Mouse (Mus musculus): ENCODE results near the gene Laptm5. TPM values are rescaled to one million over a fixed set of nuclear protein-coding genes. Genes with fewer than 3 reads are reported as not detected.
A peak's percentile ranks its signal among the peaks of the same experiment; 100 is the strongest.

Gene Laptm5
- polyA plus RNA-seq, 1 experiment, result 436 TPM

DNA sequence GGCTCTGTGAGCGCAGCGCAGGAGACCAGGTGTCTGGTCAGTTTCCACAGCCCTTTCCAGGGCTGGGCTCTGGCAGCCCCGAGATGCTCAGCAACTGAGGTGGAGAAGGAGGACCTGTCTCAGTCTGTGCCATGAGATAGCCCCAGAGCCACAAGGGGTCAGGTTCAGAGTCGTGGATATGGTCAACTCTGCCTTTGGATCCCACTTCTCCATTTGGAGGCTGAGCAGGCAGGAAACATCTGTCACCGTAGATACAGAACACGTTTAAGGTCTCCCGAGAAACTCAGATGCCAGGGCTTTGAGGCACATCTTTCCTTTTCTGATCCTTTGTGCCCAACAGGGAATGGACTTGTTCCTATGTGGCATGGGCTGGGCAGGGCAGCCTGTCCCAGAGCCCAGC lies 31.9 kb downstream of the Laptm5 start:
- 34% methylated on average over 7 of the region's 7 CpGs for WGBS
- Histone ChIP-seq H3K4me1 (ENCODE audit: control insufficient read depth, insufficient read depth, low read length) (no peaks in the 10 kb centered on the region; the same call in 1 of the 2 replicates), H3K4me3 (replicated peaks; ENCODE audit: control insufficient read depth, low read depth, low read length) (no peak overlapping the region), H3K27ac (ENCODE audit: control insufficient read depth, insufficient read depth, low read depth, low read length, poor library complexity) (no peak overlapping the region)
- TF ChIP-seq POLR2A (IDR thresholded peaks at IDR 0.05; ENCODE audit: borderline replicate concordance, control insufficient read depth, low read depth, low read length), result no peak
- TF ChIP-seq CTCF (IDR thresholded peaks at IDR 0.05; ENCODE audit: control insufficient read depth, insufficient read depth, low read length), result no peak

DNA sequence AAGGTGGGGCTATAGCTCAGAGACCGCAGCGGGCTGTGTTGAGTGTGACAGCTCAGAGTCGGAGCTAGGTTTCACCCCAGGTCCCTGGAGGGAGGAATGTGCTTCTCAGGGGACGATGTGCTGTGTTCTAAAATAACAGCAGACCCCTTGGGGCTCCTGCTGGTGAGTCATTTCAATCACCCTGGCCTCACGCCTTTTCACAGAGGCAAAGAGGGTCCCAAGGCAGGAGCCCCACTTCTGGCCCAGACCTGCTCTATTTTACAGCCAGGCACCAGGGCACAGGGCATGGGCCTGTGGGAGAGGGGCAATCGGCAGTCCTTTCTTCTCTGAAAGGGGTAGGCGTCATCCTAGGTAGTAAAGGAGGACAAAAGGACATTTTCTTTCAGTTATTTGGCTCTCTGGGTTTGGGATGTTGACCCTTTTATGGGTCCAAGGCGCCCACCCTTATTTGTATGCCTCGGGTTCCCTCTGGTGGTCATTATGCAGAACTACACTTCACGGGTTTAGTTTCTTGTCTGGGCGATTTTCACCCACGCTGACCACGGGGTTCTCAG lies 34.2 kb downstream of the Laptm5 start:
- H3K27ac ChIP-seq (ENCODE audit: control insufficient read depth, insufficient read depth, low read depth, low read length, poor library complexity), result no peak overlapping the region
- H3K4me3 ChIP-seq (replicated peaks; ENCODE audit: control insufficient read depth, low read depth, low read length), result no peak overlapping the region
- WGBS, result 28% methylated on average over 13 of the region's 13 CpGs
- H3K4me1 ChIP-seq (ENCODE audit: control insufficient read depth, insufficient read depth, low read length), result no peaks in the 10 kb centered on the region; the same call in 1 of the 2 replicates
- TF ChIP-seq CTCF (IDR thresholded peaks at IDR 0.05; ENCODE audit: control insufficient read depth, insufficient read depth, low read length) (peak; percentile 60), POLR2A (IDR thresholded peaks at IDR 0.05; ENCODE audit: borderline replicate concordance, control insufficient read depth, low read depth, low read length) (no peak)

DNA sequence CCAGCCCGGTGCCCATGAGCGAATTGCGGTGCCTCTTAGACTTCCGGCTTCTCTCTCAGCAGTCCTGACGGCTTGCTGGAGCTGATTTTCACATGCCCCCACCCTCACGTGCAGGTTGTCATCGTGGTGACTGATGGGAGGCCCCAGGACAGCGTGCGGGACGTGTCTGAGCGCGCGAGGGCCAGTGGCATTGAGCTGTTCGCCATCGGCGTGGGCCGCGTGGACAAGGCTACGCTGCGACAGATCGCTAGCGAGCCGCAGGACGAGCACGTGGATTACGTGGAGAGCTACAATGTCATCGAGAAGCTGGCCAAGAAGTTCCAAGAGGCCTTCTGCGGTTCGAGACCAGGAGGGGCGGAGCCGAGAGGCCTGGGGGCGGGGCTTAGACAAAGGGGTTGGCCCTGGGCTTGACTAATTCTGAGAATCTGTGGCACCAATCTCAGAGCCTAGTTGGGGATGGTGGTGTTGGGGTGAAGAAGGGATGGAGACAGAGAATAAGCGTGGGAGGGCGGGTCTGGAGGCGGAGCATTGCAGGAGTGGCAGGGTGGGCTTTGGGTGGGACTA lies 37.0 kb downstream of the Laptm5 start:
- TF ChIP-seq CTCF (IDR thresholded peaks at IDR 0.05; ENCODE audit: control insufficient read depth, insufficient read depth, low read length) (no peak), POLR2A (IDR thresholded peaks at IDR 0.05; ENCODE audit: borderline replicate concordance, control insufficient read depth, low read depth, low read length) (no peak)
- WGBS, result 77% methylated on average over 35 of the region's 35 CpGs
- Histone ChIP-seq H3K4me3 (replicated peaks; ENCODE audit: control insufficient read depth, low read depth, low read length) (no peak overlapping the region), H3K27ac (ENCODE audit: control insufficient read depth, insufficient read depth, low read depth, low read length, poor library complexity) (no peak overlapping the region), H3K4me1 (ENCODE audit: control insufficient read depth, insufficient read depth, low read length) (no peaks in the 10 kb centered on the region; the same call in 1 of the 2 replicates)

DNA sequence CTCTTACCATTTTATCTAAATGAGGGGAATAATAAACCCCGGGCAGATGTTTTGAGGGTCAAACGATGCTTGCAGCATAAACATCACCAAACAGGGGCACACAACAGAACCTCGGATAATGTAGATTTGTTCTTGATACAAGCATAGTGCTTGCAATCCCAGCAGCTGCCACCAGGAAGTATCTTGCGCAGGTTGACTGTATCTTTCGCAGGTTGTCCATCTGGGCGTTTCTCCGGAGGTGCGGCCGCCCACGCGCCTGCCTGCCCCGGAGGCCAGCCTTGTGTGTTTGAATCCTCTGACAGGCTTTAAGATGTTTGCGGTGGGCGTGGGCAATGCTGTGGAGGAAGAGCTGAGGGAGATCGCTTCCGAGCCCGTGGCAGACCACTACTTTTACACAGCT lies 39.6 kb downstream of the Laptm5 start:
- WGBS, result 19% methylated on average over 17 of the region's 17 CpGs
- Histone ChIP-seq H3K4me1 (ENCODE audit: control insufficient read depth, insufficient read depth, low read length) (no peaks in the 10 kb centered on the region; the same call in 1 of the 2 replicates), H3K4me3 (replicated peaks; ENCODE audit: control insufficient read depth, low read depth, low read length) (no peak overlapping the region), H3K27ac (ENCODE audit: control insufficient read depth, insufficient read depth, low read depth, low read length, poor library complexity) (no peak overlapping the region)
- TF ChIP-seq CTCF (IDR thresholded peaks at IDR 0.05; ENCODE audit: control insufficient read depth, insufficient read depth, low read length) (no peak), POLR2A (IDR thresholded peaks at IDR 0.05; ENCODE audit: borderline replicate concordance, control insufficient read depth, low read depth, low read length) (no peak)

DNA sequence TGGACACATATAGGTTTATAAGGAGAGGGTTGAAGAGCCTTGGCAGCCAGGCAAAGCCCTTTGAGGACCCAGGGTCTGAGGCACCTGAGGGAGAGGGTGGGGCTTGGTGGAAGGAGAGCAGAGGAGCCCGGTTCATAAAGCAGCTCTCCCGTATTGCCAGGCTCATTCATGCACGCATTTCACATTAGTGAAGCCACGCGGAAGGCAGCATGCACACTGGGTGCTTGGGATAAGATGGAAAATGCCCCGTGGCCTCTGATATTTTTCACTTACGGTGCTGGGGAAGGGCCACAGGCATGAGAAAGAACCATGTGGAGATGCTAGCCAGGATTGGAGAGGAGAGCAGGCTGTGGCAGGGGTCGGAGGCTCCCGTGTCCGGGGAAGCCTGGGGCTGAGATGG lies 44.2 kb downstream of the Laptm5 start:
- TF ChIP-seq POLR2A (IDR thresholded peaks at IDR 0.05; ENCODE audit: borderline replicate concordance, control insufficient read depth, low read depth, low read length), result no peak
- no peak for TF ChIP-seq CTCF (IDR thresholded peaks at IDR 0.05; ENCODE audit: control insufficient read depth, insufficient read depth, low read length)
- Histone ChIP-seq H3K4me1 (ENCODE audit: control insufficient read depth, insufficient read depth, low read length) (no peaks in the 10 kb centered on the region), H3K4me3 (replicated peaks; ENCODE audit: control insufficient read depth, low read depth, low read length) (no peak overlapping the region), H3K27ac (ENCODE audit: control insufficient read depth, insufficient read depth, low read depth, low read length, poor library complexity) (no peak overlapping the region; the same call in 1 of the 2 replicates)
- WGBS, result 83% methylated on average over 10 of the region's 10 CpGs

DNA sequence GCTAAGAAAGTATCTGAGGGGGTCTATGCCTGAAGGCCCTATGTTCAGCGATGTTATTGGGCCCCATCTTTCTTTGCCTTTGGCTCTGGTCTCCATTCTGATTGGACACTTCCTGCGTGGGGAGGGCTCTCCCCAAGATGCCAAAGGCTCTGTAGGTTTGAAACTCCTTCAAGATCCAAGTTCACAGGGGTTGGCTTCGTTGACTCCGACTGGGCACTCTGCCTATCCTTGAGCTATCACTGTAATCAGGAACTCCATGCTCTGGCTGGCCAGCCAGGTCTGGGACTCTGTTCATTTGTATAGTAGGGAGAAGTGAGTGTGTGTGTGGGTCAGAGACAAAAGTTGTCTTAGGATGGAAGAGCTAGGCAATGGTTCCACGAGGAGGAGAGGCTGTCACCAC lies 45.9 kb downstream of the Laptm5 start:
- 62% methylated on average over 5 of the region's 5 CpGs for WGBS
- H3K4me1 ChIP-seq (ENCODE audit: control insufficient read depth, insufficient read depth, low read length), result no peaks in the 10 kb centered on the region
- no peak overlapping the region for H3K4me3 ChIP-seq (replicated peaks; ENCODE audit: control insufficient read depth, low read depth, low read length)
- H3K27ac ChIP-seq (ENCODE audit: control insufficient read depth, insufficient read depth, low read depth, low read length, poor library complexity), result no peak overlapping the region
- TF ChIP-seq CTCF (IDR thresholded peaks at IDR 0.05; ENCODE audit: control insufficient read depth, insufficient read depth, low read length), result no peak
- no peak for TF ChIP-seq POLR2A (IDR thresholded peaks at IDR 0.05; ENCODE audit: borderline replicate concordance, control insufficient read depth, low read depth, low read length)

DNA sequence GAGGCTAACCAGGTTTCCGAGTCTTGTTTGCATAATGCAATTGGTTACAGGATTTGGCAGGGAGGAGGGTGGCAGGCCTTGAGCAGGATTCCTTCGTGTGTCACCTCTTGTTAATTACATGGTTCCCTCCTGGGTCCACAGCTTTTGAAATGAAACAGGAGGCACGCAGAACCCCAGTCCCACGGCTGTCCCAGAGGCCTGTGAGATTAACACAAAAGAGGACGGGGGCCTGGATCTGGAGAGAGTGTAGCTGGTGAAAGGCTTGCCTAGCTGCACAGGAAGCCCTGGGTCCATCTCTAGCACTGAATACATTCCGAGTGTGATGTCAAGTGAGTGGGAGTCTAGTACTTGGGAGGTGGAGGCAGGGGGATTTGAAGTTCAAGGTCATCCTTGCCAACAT lies 46.8 kb downstream of the Laptm5 start:
- Histone ChIP-seq H3K27ac (ENCODE audit: control insufficient read depth, insufficient read depth, low read depth, low read length, poor library complexity) (no peak overlapping the region), H3K4me3 (replicated peaks; ENCODE audit: control insufficient read depth, low read depth, low read length) (no peak overlapping the region), H3K4me1 (ENCODE audit: control insufficient read depth, insufficient read depth, low read length) (no peaks in the 10 kb centered on the region)
- 63% methylated on average over 6 of the region's 6 CpGs for WGBS
- TF ChIP-seq POLR2A (IDR thresholded peaks at IDR 0.05; ENCODE audit: borderline replicate concordance, control insufficient read depth, low read depth, low read length) (no peak), CTCF (IDR thresholded peaks at IDR 0.05; ENCODE audit: control insufficient read depth, insufficient read depth, low read length) (no peak)

DNA sequence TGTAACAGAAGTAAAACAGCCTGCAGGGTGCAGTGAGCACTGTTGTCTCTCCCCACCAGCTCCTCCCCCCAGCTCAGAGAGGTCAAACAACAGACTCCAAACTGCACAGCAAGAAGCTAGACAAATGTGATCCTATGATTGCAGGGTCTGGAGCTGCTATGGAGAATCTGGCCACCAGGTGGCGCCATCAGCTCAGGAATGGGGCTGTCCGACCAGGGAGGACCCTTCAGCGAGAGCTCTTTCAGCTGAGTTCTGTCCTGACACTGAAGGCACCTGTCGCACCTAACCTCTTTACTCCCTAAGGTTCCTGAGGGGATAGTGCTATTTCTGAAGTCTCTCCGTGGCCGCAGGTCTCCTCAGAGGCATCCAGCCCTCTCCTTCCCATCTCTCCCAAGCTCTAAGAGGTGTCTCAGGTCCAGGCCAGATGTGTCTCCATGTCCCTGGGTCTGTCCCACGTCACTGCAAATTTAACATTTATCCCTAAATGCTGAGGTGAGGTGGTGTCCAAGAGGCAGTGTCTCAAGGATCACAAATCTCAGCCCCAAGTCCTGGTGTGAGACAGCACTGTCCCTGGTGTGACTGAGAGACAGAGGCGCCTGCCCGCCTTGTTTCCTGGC lies 47.3 kb downstream of the Laptm5 start:
- H3K4me3 ChIP-seq (replicated peaks; ENCODE audit: control insufficient read depth, low read depth, low read length), result no peak overlapping the region
- TF ChIP-seq CTCF (IDR thresholded peaks at IDR 0.05; ENCODE audit: control insufficient read depth, insufficient read depth, low read length) (peak; percentile 96), POLR2A (IDR thresholded peaks at IDR 0.05; ENCODE audit: borderline replicate concordance, control insufficient read depth, low read depth, low read length) (no peak)
- no peak overlapping the region for H3K27ac ChIP-seq (ENCODE audit: control insufficient read depth, insufficient read depth, low read depth, low read length, poor library complexity)
- no peaks in the 10 kb centered on the region for H3K4me1 ChIP-seq (ENCODE audit: control insufficient read depth, insufficient read depth, low read length)
- WGBS, result 12% methylated on average over 9 of the region's 9 CpGs

Data from bone marrow, adult 2 months (tissue).